Mouse (Mus musculus): ENCODE measurements around the gene Gm45837. TPM values are rescaled to one million over a fixed set of nuclear protein-coding genes. Genes with fewer than 3 reads are reported as not detected.

Gene Gm45837
- polyA plus RNA-seq, 1 experiment = not detected

- Histone ChIP-seq H3K27me3 (replicated peaks; ENCODE audit: control insufficient read depth, insufficient read depth, low read length) (no peaks in the 10 kb centered on the region), H3K4me3 (ENCODE audit: insufficient read depth, low read depth, low read length) (no peak overlapping the region), H3K4me1 (ENCODE audit: control insufficient read depth, insufficient read depth, low read length) (no peaks in the 10 kb centered on the region), H3K27ac (ENCODE audit: insufficient read depth, low read depth, low read length) (no peak overlapping the region), H3K36me3 (ENCODE audit: control insufficient read depth, insufficient read depth, low read length) (no peaks in the 10 kb centered on the region)
- WGBS = 89% methylated on average over 5 of the region's 5 CpGs
- TF ChIP-seq CTCF (conservative IDR thresholded peaks at IDR 0.05; ENCODE audit: insufficient read depth, insufficient read length, low read depth, low read length) = peak; percentile 40
- no peak for TF ChIP-seq POLR2A (IDR thresholded peaks at IDR 0.05; ENCODE audit: low read depth, low read length)
- DNase-seq = no peak
These were observed 6.9 kb upstream of the Gm45837 start for GRCm38 (mm10) chr7:101403831-101404230.

- peak; percentile 80 for DNase-seq
- TF ChIP-seq CTCF (conservative IDR thresholded peaks at IDR 0.05; ENCODE audit: insufficient read depth, insufficient read length, low read depth, low read length) (peak; percentile 99), POLR2A (IDR thresholded peaks at IDR 0.05; ENCODE audit: low read depth, low read length) (no peak)
- Histone ChIP-seq H3K27ac (ENCODE audit: insufficient read depth, low read depth, low read length) (no peak overlapping the region), H3K4me1 (ENCODE audit: control insufficient read depth, insufficient read depth, low read length) (no peaks in the 10 kb centered on the region), H3K36me3 (ENCODE audit: control insufficient read depth, insufficient read depth, low read length) (no peaks in the 10 kb centered on the region), H3K4me3 (ENCODE audit: insufficient read depth, low read depth, low read length) (no peak overlapping the region), H3K27me3 (replicated peaks; ENCODE audit: control insufficient read depth, insufficient read depth, low read length) (no peaks in the 10 kb centered on the region)
These were observed 2.1 kb downstream of the Gm45837 start for GRCm38 (mm10) chr7:101412796-101413195.

GRCm38 (mm10) chr7:101414209-101414608 lies 3.5 kb downstream of the Gm45837 start:
- H3K27me3 ChIP-seq (replicated peaks; ENCODE audit: control insufficient read depth, insufficient read depth, low read length) = no peaks in the 10 kb centered on the region
- H3K27ac ChIP-seq (ENCODE audit: insufficient read depth, low read depth, low read length) = no peak overlapping the region
- WGBS = 66% methylated on average over 4 of the region's 4 CpGs
- H3K4me1 ChIP-seq (ENCODE audit: control insufficient read depth, insufficient read depth, low read length) = no peaks in the 10 kb centered on the region
- DNase-seq = no peak
- H3K4me3 ChIP-seq (ENCODE audit: insufficient read depth, low read depth, low read length) = no peak overlapping the region
- H3K36me3 ChIP-seq (ENCODE audit: control insufficient read depth, insufficient read depth, low read length) = no peaks in the 10 kb centered on the region
- TF ChIP-seq POLR2A (IDR thresholded peaks at IDR 0.05; ENCODE audit: low read depth, low read length) = no peak
- no peak for TF ChIP-seq CTCF (conservative IDR thresholded peaks at IDR 0.05; ENCODE audit: insufficient read depth, insufficient read length, low read depth, low read length)

- DNase-seq = no peak
- no peak overlapping the region for H3K27ac ChIP-seq (ENCODE audit: insufficient read depth, low read depth, low read length)
These were observed 4.2 kb downstream of the Gm45837 start for GRCm38 (mm10) chr7:101414661-101415511.

GRCm38 (mm10) chr7:101415512-101416100 lies 4.9 kb downstream of the Gm45837 start:
- Histone ChIP-seq H3K4me1 (ENCODE audit: control insufficient read depth, insufficient read depth, low read length) (no peaks in the 10 kb centered on the region), H3K27me3 (replicated peaks; ENCODE audit: control insufficient read depth, insufficient read depth, low read length) (no peaks in the 10 kb centered on the region), H3K36me3 (ENCODE audit: control insufficient read depth, insufficient read depth, low read length) (no peaks in the 10 kb centered on the region), H3K4me3 (ENCODE audit: insufficient read depth, low read depth, low read length) (no peak overlapping the region), H3K27ac (ENCODE audit: insufficient read depth, low read depth, low read length) (no peak overlapping the region)
- DNase-seq = no peak
- WGBS = 37% methylated on average over 8 of the region's 8 CpGs
- TF ChIP-seq CTCF (conservative IDR thresholded peaks at IDR 0.05; ENCODE audit: insufficient read depth, insufficient read length, low read depth, low read length) (no peak), POLR2A (IDR thresholded peaks at IDR 0.05; ENCODE audit: low read depth, low read length) (no peak)

More at GRCm38 (mm10) chr7:101414661-101415511, 4.2 kb downstream of the Gm45837 start:
- TF ChIP-seq POLR2A (IDR thresholded peaks at IDR 0.05; ENCODE audit: low read depth, low read length) (no peak), CTCF (conservative IDR thresholded peaks at IDR 0.05; ENCODE audit: insufficient read depth, insufficient read length, low read depth, low read length) (no peak)
- Histone ChIP-seq H3K36me3 (ENCODE audit: control insufficient read depth, insufficient read depth, low read length) (no peaks in the 10 kb centered on the region), H3K4me3 (ENCODE audit: insufficient read depth, low read depth, low read length) (no peak overlapping the region), H3K4me1 (ENCODE audit: control insufficient read depth, insufficient read depth, low read length) (no peaks in the 10 kb centered on the region), H3K27me3 (replicated peaks; ENCODE audit: control insufficient read depth, insufficient read depth, low read length) (no peaks in the 10 kb centered on the region)
- WGBS = 48% methylated on average over 7 of the region's 7 CpGs

GRCm38 (mm10) chr7:101416391-101416790 lies 5.7 kb downstream of the Gm45837 start:
- no peak overlapping the region for H3K4me3 ChIP-seq (ENCODE audit: insufficient read depth, low read depth, low read length)
- no peak overlapping the region for H3K27ac ChIP-seq (ENCODE audit: insufficient read depth, low read depth, low read length)
- 60% methylated on average over 5 of the region's 5 CpGs for WGBS
- no peaks in the 10 kb centered on the region for H3K27me3 ChIP-seq (replicated peaks; ENCODE audit: control insufficient read depth, insufficient read depth, low read length)
- no peaks in the 10 kb centered on the region for H3K4me1 ChIP-seq (ENCODE audit: control insufficient read depth, insufficient read depth, low read length)
- DNase-seq = no peak
- H3K36me3 ChIP-seq (ENCODE audit: control insufficient read depth, insufficient read depth, low read length) = no peaks in the 10 kb centered on the region
- TF ChIP-seq POLR2A (IDR thresholded peaks at IDR 0.05; ENCODE audit: low read depth, low read length) (no peak), CTCF (conservative IDR thresholded peaks at IDR 0.05; ENCODE audit: insufficient read depth, insufficient read length, low read depth, low read length) (no peak)

All from kidney, adult 2 months (tissue).